Mouse (Mus musculus) lung, postnatal 0 days (tissue): ENCODE results near the gene Gm20388. TPM values are rescaled to one million over a fixed set of nuclear protein-coding genes. Genes with fewer than 3 reads are reported as not detected.

ENCODE experiments used
- ATAC-seq: fragments of 200-750 bp; cut with Nextera tagmentation; 2 replicates; pipeline ENCODE4 v1.8.0; 2017; ENCODE audit warnings: moderate library complexity
- DNase-seq: peaks from one replicate; pipeline ENCODE4 v3.0.0-alpha.2; 2016; ENCODE audit warnings: low spot score
- H3K27ac ChIP-seq: fragments of 300-500 bp; sonication (generic); 2 replicates; pipeline ENCODE4 v1.5.1; 2014; ENCODE audit warnings: antibody characterized with exemption, mild to moderate bottlenecking, low read length, mixed read lengths
- H3K27me3 ChIP-seq: fragments of 300-500 bp; sonication (generic); replicated peaks from 2 replicates; pipeline ENCODE4 v1.6.1; 2014; ENCODE audit warnings: low read length, mixed read lengths; ENCODE audit not compliant: insufficient read depth
- H3K36me3 ChIP-seq: fragments of 300-500 bp; sonication (generic); 2 replicates; pipeline ENCODE4 v1.6.1; 2014; ENCODE audit warnings: low read length, mixed read lengths; ENCODE audit not compliant: insufficient read depth
- H3K4me1 ChIP-seq: fragments of 300-500 bp; sonication (generic); 2 replicates; pipeline ENCODE4 v1.6.1; 2014; ENCODE audit warnings: antibody characterized with exemption, low read depth, low read length, mixed read lengths; ENCODE audit not compliant: insufficient read depth
- H3K4me2 ChIP-seq: fragments of 300-500 bp; sonication (generic); replicated peaks from 2 replicates; pipeline ENCODE4 v1.6.1; 2014; ENCODE audit warnings: low read depth, mild to moderate bottlenecking, low read length, moderate library complexity, mixed read lengths
- H3K4me3 ChIP-seq: fragments of 300-500 bp; sonication (generic); 2 replicates; pipeline ENCODE4 v1.5.1; 2014; ENCODE audit warnings: low read depth, low read length
- H3K9ac ChIP-seq: fragments of 300-500 bp; sonication (generic); replicated peaks from 2 replicates; pipeline ENCODE4 v1.6.1; 2014; ENCODE audit warnings: low read depth, mild to moderate bottlenecking
- H3K9me3 ChIP-seq: fragments of 300-500 bp; sonication (generic); 2 replicates; pipeline ENCODE4 v1.6.1; 2016; ENCODE audit warnings: low read length, mixed read lengths
- CTCF ChIP-seq: IDR thresholded peaks from 2 replicates; pipeline ENCODE4 v1.5.1; 2016; ENCODE audit warnings: antibody characterized with exemption, mild to moderate bottlenecking
- EP300 ChIP-seq: IDR thresholded peaks from 2 replicates; pipeline ENCODE4 v1.6.1; 2016; ENCODE audit warnings: antibody characterized with exemption, mild to moderate bottlenecking, control low read depth
- WGBS: fragments of 180-500 bp; shearing (Covaris S2); extraction: QIAGEN DNeasy Blood & Tissue Kit; methylation state at CpG from one replicate; pipeline ENCODE4 v1.1.7; 2014; 5-methylcytosine and 5-hydroxymethylcytosine counted together
- polyA plus RNA-seq: library from polyadenylated mRNA; unstranded; fragments of >200 nt; fragmentation: Nextera tagmentation; extraction: Ambion mirVana; gene quantifications from 2 replicates; pipeline ENCODE4 v1.2.1, GENCODE M21; 2015

Gm20388 gene
- polyA plus RNA-seq, 1 experiment from 2014 or later: not detected

DNA sequence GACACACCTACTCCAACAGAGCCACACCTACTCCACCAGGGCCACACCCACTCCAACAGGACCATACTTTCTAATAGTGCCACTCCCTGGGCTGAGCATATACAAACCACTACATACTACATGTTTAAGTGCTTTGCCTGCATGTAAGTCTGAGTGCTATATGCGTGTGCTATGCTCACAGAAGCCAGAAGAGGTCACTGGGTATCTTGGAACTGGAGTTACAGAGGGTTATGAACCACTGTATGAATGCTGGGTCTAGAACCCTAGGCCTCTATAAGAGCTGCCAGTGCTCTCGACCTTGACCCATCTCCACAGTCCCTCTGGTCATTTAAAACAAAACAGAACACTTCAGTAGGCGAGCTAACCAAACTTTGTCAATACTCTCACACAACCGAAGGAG lies 70.6 kb downstream of the Gm20388 start:
- no peaks in the 10 kb centered on the region for H3K9me3 ChIP-seq
- H3K4me3 ChIP-seq: no peak overlapping the region
- ATAC-seq (no peak), DNase-seq (no peak)
- TF ChIP-seq EP300 (no peak), CTCF (peak; percentile 46)
- H3K27me3 ChIP-seq: no peaks in the 10 kb centered on the region
- no peak overlapping the region for H3K9ac ChIP-seq
- WGBS: 62% methylated on average over 4 of the region's 4 CpGs
- no peak overlapping the region for H3K27ac ChIP-seq
- no peaks in the 10 kb centered on the region for H3K4me1 ChIP-seq
- H3K4me2 ChIP-seq: no peak overlapping the region
- no peaks in the 10 kb centered on the region for H3K36me3 ChIP-seq

DNA sequence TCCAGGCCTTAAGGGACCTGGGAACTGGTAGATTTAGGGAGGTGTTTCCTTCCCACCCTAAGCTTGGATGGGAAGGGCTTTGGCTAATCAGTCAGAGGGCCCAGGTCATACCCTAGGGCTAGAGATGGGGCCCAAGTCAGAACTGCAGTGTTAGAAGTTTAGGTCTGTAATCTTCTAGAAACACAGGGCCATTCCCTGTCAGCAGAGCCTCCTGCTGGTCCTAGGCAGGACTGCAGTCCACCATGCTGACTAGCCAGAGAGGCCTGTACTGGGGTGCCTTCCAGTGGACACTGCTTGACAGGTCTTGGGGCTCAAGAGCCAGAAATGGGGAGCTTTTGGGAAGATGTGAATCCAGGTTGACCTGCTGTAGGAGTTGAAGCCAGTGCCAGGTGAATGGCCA lies 73.4 kb downstream of the Gm20388 start:
- H3K4me3 ChIP-seq: no peak overlapping the region
- no peak for DNase-seq
- no peak overlapping the region for H3K9ac ChIP-seq
- H3K9me3 ChIP-seq: no peaks in the 10 kb centered on the region
- H3K27me3 ChIP-seq: no peaks in the 10 kb centered on the region
- H3K27ac ChIP-seq: no peak overlapping the region
- no peaks in the 10 kb centered on the region for H3K4me1 ChIP-seq
- TF ChIP-seq CTCF: peak; percentile 55
- no peak for TF ChIP-seq EP300
- ATAC-seq: no peak
- H3K4me2 ChIP-seq: no peak overlapping the region
- no peaks in the 10 kb centered on the region for H3K36me3 ChIP-seq

DNA sequence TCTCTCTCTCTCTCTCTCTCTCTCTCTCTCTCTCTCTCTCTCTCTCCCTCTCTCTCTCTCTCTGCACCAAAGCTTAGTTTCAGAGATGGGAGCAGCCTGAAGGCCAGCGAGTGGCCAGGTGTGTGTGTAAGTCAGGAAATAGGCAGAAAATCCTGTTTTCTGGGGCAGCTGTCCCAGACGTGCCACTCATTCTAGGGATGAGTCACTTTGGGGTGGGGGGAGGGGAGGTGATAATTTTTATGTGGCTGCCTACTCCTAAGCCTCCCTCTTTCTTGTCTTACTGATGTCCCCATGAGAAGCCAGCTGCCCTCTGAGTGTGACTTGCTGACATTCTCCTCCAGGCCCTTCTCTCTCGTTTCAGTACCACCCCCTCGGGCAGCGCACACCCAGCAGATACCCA lies 75.5 kb downstream of the Gm20388 start:
- Histone ChIP-seq H3K36me3 (no peaks in the 10 kb centered on the region), H3K27ac (no peak overlapping the region), H3K9ac (no peak overlapping the region), H3K4me3 (no peak overlapping the region), H3K9me3 (no peaks in the 10 kb centered on the region), H3K4me1 (no peaks in the 10 kb centered on the region), H3K27me3 (no peaks in the 10 kb centered on the region), H3K4me2 (no peak overlapping the region)
- TF ChIP-seq EP300 (no peak), CTCF (no peak)
- ATAC-seq: no peak
- no peak for DNase-seq
- 69% methylated on average over 5 of the region's 5 CpGs for WGBS

- H3K4me2 ChIP-seq: no peak overlapping the region
- 56% methylated on average over 15 of the region's 15 CpGs for WGBS
- peak; percentile 58 for ATAC-seq
These were observed 77.4 kb downstream of the Gm20388 start for GRCm38 (mm10) chr8:119988087-119988486.

DNA sequence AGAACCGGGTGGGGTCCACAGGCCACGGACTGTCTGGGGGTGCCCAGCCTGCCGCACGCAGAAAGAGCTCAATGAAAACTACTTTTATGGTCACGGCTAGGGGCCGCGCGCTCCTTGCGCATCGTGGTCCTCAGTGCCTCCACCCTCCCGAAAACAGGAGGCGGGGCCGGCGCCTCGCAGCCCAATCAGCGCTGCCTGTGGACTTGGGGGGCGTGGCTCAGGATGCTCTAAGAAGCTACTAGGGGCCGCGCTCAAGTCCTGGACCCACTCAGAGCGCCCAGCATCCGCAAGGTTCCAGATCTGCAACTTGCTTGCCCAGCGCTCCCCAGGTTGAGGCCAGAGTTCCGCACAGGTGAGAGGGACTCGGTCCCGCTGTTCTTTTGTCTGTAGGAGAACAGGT lies 81.6 kb downstream of the Gm20388 start, which contains the start of gene Crispld2:
Gene Crispld2 (plus strand): TSS at position 190 of the 400 bp plus-strand sequence.
- Histone ChIP-seq H3K4me3 (peak within 1 kb of the TSS; percentile 15; the same call in 1 of the 2 replicates), H3K9me3 (no peaks in the 10 kb centered on the region), H3K27ac (no peak within 1 kb of the TSS), H3K9ac (no peak within 1 kb of the TSS), H3K4me2 (peak within 1 kb of the TSS; percentile 25; the same call in 1 of the 2 replicates), H3K27me3 (peaks cover 17% of the 10 kb centered on the region; the same call in 1 of the 2 replicates), H3K4me1 (no peaks in the 10 kb centered on the region), H3K36me3 (no peaks in the 10 kb centered on the region)
- 3% methylated on average over 25 of the region's 25 CpGs for WGBS
- ATAC-seq: peak; percentile 72
- TF ChIP-seq EP300: no peak
- peak; percentile 41 for TF ChIP-seq CTCF
- peak; percentile 88 for DNase-seq

More at GRCm38 (mm10) chr8:119988087-119988486, 77.4 kb downstream of the Gm20388 start:
- peak; percentile 51 for DNase-seq
- Histone ChIP-seq H3K36me3 (no peaks in the 10 kb centered on the region), H3K9me3 (no peaks in the 10 kb centered on the region), H3K9ac (no peak overlapping the region), H3K27me3 (peaks cover 15% of the 10 kb centered on the region; the same call in 1 of the 2 replicates), H3K4me3 (no peak overlapping the region), H3K4me1 (no peaks in the 10 kb centered on the region), H3K27ac (no peak overlapping the region)
- TF ChIP-seq EP300 (no peak), CTCF (no peak)

DNA sequence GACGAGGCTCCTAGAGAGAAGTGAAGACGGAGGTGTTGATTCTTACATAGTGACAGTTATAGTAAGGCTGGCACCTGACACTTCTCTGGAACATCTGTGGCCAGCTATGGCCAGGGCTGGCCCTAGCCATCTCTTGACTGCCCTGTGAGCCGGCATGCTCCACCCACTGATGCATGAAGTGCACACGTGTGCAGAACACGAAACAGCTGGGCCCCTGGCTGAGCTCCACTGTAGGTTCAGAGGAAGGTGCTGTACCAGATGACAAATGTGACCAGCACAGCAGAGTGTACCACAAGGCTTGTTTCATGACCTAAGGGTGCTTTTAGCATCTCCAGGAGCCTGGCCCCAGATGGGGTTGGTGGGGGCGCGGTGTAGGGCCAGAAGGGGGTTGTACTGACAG lies 83.5 kb downstream of the Gm20388 start:
- no peaks in the 10 kb centered on the region for H3K9me3 ChIP-seq
- no peak for TF ChIP-seq EP300
- no peak for TF ChIP-seq CTCF
- H3K4me2 ChIP-seq: 0 out of 2 replicates have a peak overlapping the region, but pooled peaks have one; percentile 27
- H3K4me1 ChIP-seq: no peaks in the 10 kb centered on the region
- no peaks in the 10 kb centered on the region for H3K36me3 ChIP-seq
- H3K4me3 ChIP-seq: no peak overlapping the region
- no peak overlapping the region for H3K27ac ChIP-seq
- WGBS: 36% methylated on average over 7 of the region's 7 CpGs
- DNase-seq (peak; percentile 52), ATAC-seq (peak; percentile 59)
- H3K9ac ChIP-seq: no peak overlapping the region
- H3K27me3 ChIP-seq: peaks cover 17% of the 10 kb centered on the region; the same call in 1 of the 2 replicates
